Mouse (Mus musculus): ENCODE results near the gene Tll2. TPM values are rescaled to one million over a fixed set of nuclear protein-coding genes. Genes with fewer than 3 reads are reported as not detected.

Gene Tll2
- 0.08 and 0.14 TPM in 2 replicates for polyA plus RNA-seq (2015; fragmentation: Nextera tagmentation; extraction: Ambion mirVana)

- Histone ChIP-seq H3K4me1 (peaks cover 14% of the 10 kb centered on the region; the same call in 1 of the 2 replicates), H3K4me3 (replicated peaks) (peak within 1 kb of the TSS; percentile 34), H3K27me3 (replicated peaks) (peaks cover 31% of the 10 kb centered on the region), H3K27ac (no peak within 1 kb of the TSS), H3K36me3 (no peaks in the 10 kb centered on the region), H3K9me3 (no peaks in the 10 kb centered on the region), H3K4me2 (peak within 1 kb of the TSS; percentile 67), H3K9ac (no peak within 1 kb of the TSS)
- ATAC-seq (ENCODE audit: insufficient read depth, low FRiP score, low read depth), result peak; percentile 92
- 2% methylated on average over 32 of the region's 32 CpGs for WGBS
Observed at GRCm38 (mm10) chr19:41206811-41207344, at the start of gene Tll2. Tll2 (minus strand) TSS chr19:41206835.

- Histone ChIP-seq H3K27me3 (replicated peaks) (no peaks in the 10 kb centered on the region), H3K4me2 (no peak overlapping the region), H3K4me1 (peaks cover 2% of the 10 kb centered on the region; the same call in 1 of the 2 replicates), H3K9ac (no peak overlapping the region), H3K27ac (no peak overlapping the region), H3K36me3 (no peaks in the 10 kb centered on the region), H3K4me3 (replicated peaks) (no peak overlapping the region), H3K9me3 (no peaks in the 10 kb centered on the region)
- 71% methylated on average over 5 of the region's 5 CpGs for WGBS
- ATAC-seq (ENCODE audit: insufficient read depth, low FRiP score, low read depth), result no peak
Observed at GRCm38 (mm10) chr19:41254584-41254983, 47.9 kb upstream of the Tll2 start.

GRCm38 (mm10) chr19:41248968-41249367 is 42.3 kb upstream of the Tll2 start:
- H3K4me3 ChIP-seq (replicated peaks), result no peak overlapping the region
- no peaks in the 10 kb centered on the region for H3K27me3 ChIP-seq (replicated peaks)
- no peak overlapping the region for H3K4me2 ChIP-seq
- ATAC-seq (ENCODE audit: insufficient read depth, low FRiP score, low read depth), result no peak
- no peak overlapping the region for H3K27ac ChIP-seq
- H3K9me3 ChIP-seq, result no peaks in the 10 kb centered on the region
- peaks cover 11% of the 10 kb centered on the region for H3K36me3 ChIP-seq
- WGBS, result 39% methylated on average over 4 of the region's 4 CpGs
- H3K4me1 ChIP-seq, result no peaks in the 10 kb centered on the region
- H3K9ac ChIP-seq, result no peak overlapping the region

GRCm38 (mm10) chr19:41248271-41248670 is 41.6 kb upstream of the Tll2 start:
- Histone ChIP-seq H3K4me2 (no peak overlapping the region), H3K4me1 (no peaks in the 10 kb centered on the region), H3K27me3 (replicated peaks) (no peaks in the 10 kb centered on the region), H3K9me3 (no peaks in the 10 kb centered on the region), H3K4me3 (replicated peaks) (no peak overlapping the region), H3K36me3 (peaks cover 11% of the 10 kb centered on the region), H3K27ac (no peak overlapping the region), H3K9ac (no peak overlapping the region)
- ATAC-seq (ENCODE audit: insufficient read depth, low FRiP score, low read depth), result no peak
- 90% methylated on average over 3 of the region's 3 CpGs for WGBS

DNA sequence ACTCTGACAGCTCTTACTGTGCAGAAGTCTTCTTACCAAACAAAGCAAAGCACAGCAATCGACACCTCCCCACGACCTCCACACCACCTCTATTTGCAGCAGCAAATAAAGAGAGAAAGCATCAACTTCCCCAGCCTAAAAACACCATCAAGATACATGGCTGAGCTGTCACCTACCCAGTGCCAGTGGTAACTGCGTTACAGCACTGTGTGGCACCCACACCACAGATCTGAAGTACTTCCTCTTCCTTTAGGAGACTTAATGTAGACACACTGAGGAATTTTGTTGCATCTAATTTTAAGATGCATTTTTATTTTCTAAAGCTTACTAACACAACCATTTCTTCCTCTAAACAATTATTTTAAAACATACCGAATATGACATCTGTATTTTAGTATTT is 39.6 kb upstream of the Tll2 start:
- no peak overlapping the region for H3K9ac ChIP-seq

GRCm38 (mm10) chr19:41244581-41244980 is 37.9 kb upstream of the Tll2 start:
- ATAC-seq (ENCODE audit: insufficient read depth, low FRiP score, low read depth), result no peak
- H3K27ac ChIP-seq, result no peak overlapping the region
- WGBS, result 70% methylated on average over 6 of the region's 6 CpGs
- no peaks in the 10 kb centered on the region for H3K4me1 ChIP-seq
- no peaks in the 10 kb centered on the region for H3K27me3 ChIP-seq (replicated peaks)
- H3K4me2 ChIP-seq, result no peak overlapping the region
- no peak overlapping the region for H3K4me3 ChIP-seq (replicated peaks)
- peaks cover 26% of the 10 kb centered on the region for H3K36me3 ChIP-seq
- no peak overlapping the region for H3K9ac ChIP-seq
- no peaks in the 10 kb centered on the region for H3K9me3 ChIP-seq

More for the DNA sequence above, 39.6 kb upstream of the Tll2 start:
- Histone ChIP-seq H3K27ac (no peak overlapping the region), H3K27me3 (replicated peaks) (no peaks in the 10 kb centered on the region), H3K4me1 (no peaks in the 10 kb centered on the region), H3K9me3 (no peaks in the 10 kb centered on the region), H3K36me3 (peaks cover 22% of the 10 kb centered on the region), H3K4me3 (replicated peaks) (no peak overlapping the region), H3K4me2 (no peak overlapping the region)
- ATAC-seq (ENCODE audit: insufficient read depth, low FRiP score, low read depth), result no peak
- WGBS, result 76% methylated on average over 4 of the region's 4 CpGs

- WGBS, result 89% methylated on average over 5 of the region's 5 CpGs
- H3K4me3 ChIP-seq (replicated peaks), result no peak overlapping the region
- H3K27me3 ChIP-seq (replicated peaks), result no peaks in the 10 kb centered on the region
- no peaks in the 10 kb centered on the region for H3K9me3 ChIP-seq
- peaks cover 27% of the 10 kb centered on the region for H3K36me3 ChIP-seq
- H3K4me1 ChIP-seq, result no peaks in the 10 kb centered on the region
- no peak overlapping the region for H3K27ac ChIP-seq
- no peak overlapping the region for H3K9ac ChIP-seq
- no peak for ATAC-seq (ENCODE audit: insufficient read depth, low FRiP score, low read depth)
- H3K4me2 ChIP-seq, result no peak overlapping the region
Observed at GRCm38 (mm10) chr19:41241997-41242396, 35.4 kb upstream of the Tll2 start.

DNA sequence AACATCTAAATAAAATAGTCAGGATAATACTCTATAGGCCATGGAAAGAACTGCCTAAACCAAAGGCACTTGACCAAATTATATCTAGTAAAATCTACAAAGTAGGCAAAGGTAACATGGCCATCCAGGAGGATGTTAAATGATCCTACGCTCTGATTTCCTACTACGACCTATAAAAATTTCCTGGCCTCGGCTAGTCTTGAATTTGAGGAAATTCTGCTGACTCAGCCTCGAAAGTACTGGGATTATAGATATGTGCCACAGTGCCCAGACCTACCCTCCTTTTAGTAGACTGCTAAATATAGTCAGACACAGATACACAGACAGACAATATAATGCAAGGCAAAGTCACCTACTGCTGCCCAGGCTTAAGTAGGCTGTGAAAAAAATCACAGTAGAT is 27.1 kb upstream of the Tll2 start:
- 93% methylated on average over 4 of the region's 4 CpGs for WGBS
- peaks cover 35% of the 10 kb centered on the region for H3K36me3 ChIP-seq

DNA sequence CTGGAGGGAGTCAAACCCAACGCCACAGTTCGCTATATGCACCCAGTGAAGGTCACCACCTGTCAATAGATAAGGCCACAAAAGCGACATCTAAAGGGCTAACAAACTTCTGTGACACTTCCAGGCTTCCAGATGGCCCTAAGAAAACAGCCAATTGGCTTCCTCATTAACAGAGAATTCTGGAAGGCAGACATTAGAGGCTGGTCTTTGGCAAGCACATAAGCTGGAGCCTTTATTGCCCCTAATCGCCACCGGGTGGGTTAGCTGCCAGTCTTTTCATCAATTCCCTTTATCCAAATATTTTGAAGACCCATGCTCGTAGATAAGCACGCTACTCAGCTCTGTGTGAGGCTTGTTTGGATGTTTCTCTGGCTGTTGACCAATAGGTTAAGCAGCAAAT is 1.7 kb upstream of the Tll2 start:
- no peak for ATAC-seq (ENCODE audit: insufficient read depth, low FRiP score, low read depth)
- H3K4me3 ChIP-seq (replicated peaks), result no peak overlapping the region
- H3K27ac ChIP-seq, result no peak overlapping the region
- WGBS, result 20% methylated on average over 7 of the region's 7 CpGs
- H3K9me3 ChIP-seq, result no peaks in the 10 kb centered on the region
- no peaks in the 10 kb centered on the region for H3K36me3 ChIP-seq
- peaks cover 29% of the 10 kb centered on the region for H3K27me3 ChIP-seq (replicated peaks)
- H3K4me2 ChIP-seq, result no peak overlapping the region
- no peak overlapping the region for H3K9ac ChIP-seq
- peaks cover 14% of the 10 kb centered on the region; the same call in 1 of the 2 replicates for H3K4me1 ChIP-seq

More for the DNA sequence above, 27.1 kb upstream of the Tll2 start:
- no peaks in the 10 kb centered on the region for H3K27me3 ChIP-seq (replicated peaks)
- H3K9me3 ChIP-seq, result no peaks in the 10 kb centered on the region
- ATAC-seq (ENCODE audit: insufficient read depth, low FRiP score, low read depth), result no peak
- H3K4me2 ChIP-seq, result no peak overlapping the region
- H3K4me1 ChIP-seq, result no peaks in the 10 kb centered on the region
- no peak overlapping the region for H3K27ac ChIP-seq
- no peak overlapping the region for H3K4me3 ChIP-seq (replicated peaks)
- no peak overlapping the region for H3K9ac ChIP-seq

GRCm38 (mm10) chr19:41206041-41206810 is 409 bp downstream of the Tll2 start:
- no peak for ATAC-seq (ENCODE audit: insufficient read depth, low FRiP score, low read depth)
- no peak overlapping the region for H3K27ac ChIP-seq
- H3K9ac ChIP-seq, result no peak overlapping the region
- H3K27me3 ChIP-seq (replicated peaks), result peaks cover 31% of the 10 kb centered on the region
- H3K4me1 ChIP-seq, result peaks cover 14% of the 10 kb centered on the region; the same call in 1 of the 2 replicates
- H3K36me3 ChIP-seq, result no peaks in the 10 kb centered on the region
- H3K4me2 ChIP-seq, result peak overlapping the region; percentile 67
- H3K4me3 ChIP-seq (replicated peaks), result peak overlapping the region; percentile 34
- no peaks in the 10 kb centered on the region for H3K9me3 ChIP-seq
- under 1% methylated on average over 46 of the region's 46 CpGs for WGBS

DNA sequence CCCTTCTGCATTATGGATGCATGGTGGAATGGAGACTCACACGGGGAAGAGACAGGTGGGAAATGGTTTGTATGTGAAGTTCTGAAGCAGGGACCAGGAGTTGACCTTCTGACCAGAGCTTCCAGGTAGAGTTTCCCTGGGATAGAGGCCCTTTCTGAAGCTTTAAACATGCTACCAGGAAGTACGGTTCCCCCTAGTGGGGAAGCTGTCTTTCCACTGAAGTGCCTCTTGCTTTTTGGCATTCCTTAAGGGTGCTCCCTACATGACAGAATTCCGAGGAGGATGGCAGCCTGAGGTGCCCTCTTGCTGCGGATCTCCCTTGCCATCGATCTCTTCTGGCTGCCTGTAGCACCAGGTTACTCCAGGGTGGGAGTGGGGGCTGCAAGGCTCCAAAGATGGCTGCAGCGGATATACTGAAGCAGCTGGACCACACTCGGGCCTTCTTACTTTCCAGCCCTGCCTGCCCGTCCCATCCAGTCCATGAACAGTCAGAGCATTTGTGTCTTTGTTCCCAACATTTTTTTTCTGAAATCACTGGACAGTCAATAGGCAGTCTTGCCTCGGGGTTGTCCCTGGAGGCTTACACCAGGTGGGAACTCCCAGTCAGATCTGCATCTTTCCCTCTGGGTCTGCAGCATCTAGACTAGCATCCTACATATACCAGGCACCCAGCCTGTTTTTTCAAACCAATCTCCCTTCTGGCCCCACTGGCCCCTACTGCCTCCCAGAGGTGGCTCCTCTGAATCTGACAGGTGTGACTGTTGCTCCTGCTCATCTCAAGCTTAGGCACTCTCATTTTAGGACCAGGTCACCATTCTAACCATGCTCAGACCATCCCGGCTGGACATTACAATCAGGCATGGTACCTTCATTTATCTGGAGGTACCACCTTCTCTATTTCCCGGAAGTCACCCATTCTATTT is 2.2 kb downstream of the Tll2 start:
- Histone ChIP-seq H3K4me1 (peaks cover 14% of the 10 kb centered on the region; the same call in 1 of the 2 replicates), H3K4me3 (replicated peaks) (no peak overlapping the region), H3K36me3 (no peaks in the 10 kb centered on the region), H3K4me2 (no peak overlapping the region), H3K27me3 (replicated peaks) (peaks cover 31% of the 10 kb centered on the region), H3K9me3 (no peaks in the 10 kb centered on the region), H3K27ac (no peak overlapping the region), H3K9ac (no peak overlapping the region)
- 68% methylated on average over 11 of the region's 11 CpGs for WGBS
- ATAC-seq (ENCODE audit: insufficient read depth, low FRiP score, low read depth), result no peak

All from stomach, embryonic 15.5 days (tissue).